Mouse (Mus musculus) monocyte, adult 2 months (primary cell): ENCODE measurements at regions not wholly inside any gene's neighbourhood (a gene's known extent, or its start where the extent isn't known, plus 50 kb on each side); places are given as distances from the start of the nearest gene placed in this dataset.
"Not testable (repeated sequence)": the region's sequence is repeated elsewhere in the genome, so short reads cannot be mapped to it uniquely, and the experiment has no call there.

Experiments used
- DNase-seq, 2 experiments: peaks; one replicate each; pipeline ENCODE4 v3.0.0; 2022; ENCODE audit warnings: low spot score in 2 of 2, low read depth in 1 of 2

GRCm38 (mm10) chr12:25475180-25475758 lies 378.3 kb upstream of the Id2 start:
- no peak for DNase-seq

GRCm38 (mm10) chr12:25469181-25469580 lies 372.2 kb upstream of the Id2 start:
- no peak for DNase-seq

DNA sequence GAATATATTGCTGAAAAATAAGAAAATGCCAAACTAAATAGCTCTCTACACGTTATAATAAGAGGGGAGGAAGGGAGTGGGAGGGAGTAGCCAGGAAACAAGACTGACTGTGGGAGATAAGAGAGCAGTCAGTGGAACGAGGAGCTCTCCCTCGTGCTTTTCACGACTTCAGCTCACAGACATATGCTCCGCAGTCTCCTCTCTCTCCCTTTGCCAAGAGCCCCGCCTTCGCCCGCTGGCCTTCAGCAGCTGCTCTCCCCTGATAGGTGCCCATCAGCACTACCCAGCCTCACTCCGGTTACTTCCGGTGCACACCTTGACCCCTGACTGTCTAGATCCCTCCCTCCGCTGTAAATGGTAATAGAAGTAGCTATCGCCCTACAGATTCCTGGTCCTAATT lies 370.8 kb upstream of the Id2 start:
- DNase-seq = no peak

DNA sequence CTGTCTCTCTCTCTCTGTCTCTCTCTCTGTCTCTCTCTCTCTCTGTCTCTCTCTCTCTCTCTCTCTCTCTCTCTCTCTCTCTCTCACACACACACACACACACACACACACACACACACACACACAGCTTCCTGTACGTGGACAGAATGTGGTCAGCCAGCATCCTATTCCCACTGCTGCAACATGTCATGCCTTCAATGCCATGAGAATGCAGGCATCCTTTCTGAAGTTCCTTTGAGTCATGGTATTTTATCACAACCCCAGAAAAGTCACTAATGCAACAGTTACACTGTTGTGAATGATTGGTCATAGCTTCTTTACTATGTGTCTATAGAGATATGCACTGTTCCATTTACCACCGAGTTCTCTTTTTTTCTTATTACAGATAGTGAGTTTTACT lies 365.8 kb upstream of the Id2 start:
- not testable (repeated sequence) for DNase-seq

- no peak for DNase-seq
These were observed 358.5 kb upstream of the Id2 start for GRCm38 (mm10) chr12:25455281-25455989.

DNA sequence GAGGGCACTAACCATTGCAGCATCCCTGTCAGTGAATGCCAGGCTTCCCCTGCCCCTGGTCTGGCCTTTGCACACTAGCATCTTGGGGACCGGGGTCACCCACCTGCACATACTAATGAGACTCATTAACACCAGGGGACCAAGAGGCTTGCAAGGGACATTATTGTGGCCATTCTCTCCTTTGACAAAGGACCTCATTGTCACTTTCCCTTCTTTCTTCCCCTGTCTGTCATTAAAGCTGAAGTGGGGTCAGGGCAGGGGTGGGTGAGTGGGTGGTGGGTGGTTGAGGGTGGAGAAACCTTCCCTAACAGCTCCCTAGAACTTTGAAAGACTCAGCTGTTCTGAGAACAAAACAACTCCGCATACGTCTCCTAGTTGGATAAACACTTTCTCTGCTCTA lies 356.4 kb upstream of the Id2 start:
- DNase-seq = no peak

DNA sequence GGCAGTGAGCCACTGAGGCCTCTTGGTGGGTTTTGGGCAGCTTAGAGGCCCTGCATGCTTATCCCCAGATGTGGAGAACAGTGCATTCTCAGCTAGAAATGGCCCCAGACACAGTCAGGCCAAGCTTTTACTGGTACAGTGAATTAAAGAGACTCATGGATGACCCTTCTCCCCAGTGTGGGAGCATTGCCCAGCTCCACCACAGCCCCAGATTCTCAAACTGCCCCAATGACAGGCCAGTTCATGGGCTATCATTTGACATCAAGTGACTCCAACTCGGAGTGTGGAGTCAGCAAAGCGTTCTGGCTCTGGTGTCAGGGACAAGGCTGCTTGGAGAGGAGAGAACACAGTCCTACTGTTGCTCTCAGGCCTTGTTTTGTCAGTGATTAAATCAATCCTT lies 354.2 kb upstream of the Id2 start:
- no peak for DNase-seq

DNA sequence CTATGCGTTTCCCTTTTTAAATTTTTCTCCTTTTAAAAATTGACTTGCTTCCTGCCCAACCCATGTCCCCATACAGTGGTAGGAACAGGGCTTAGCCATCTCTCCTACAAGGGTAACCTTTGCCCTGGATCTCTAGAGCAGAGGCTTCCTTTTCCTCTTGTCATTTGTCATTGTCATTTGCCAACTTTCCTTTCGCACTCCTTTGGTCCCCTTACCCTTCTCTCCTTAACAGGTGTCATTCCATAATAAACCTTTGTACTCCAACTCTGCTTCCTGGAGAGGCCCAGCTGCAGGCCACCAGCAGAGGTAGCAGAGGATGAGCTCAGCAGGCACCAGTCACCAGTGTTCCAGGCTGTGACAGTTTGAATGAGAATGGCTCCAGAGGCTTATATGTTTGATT lies 347.4 kb upstream of the Id2 start:
- DNase-seq = no peak

- DNase-seq = no peak
These were observed 342.1 kb upstream of the Id2 start for GRCm38 (mm10) chr12:25439029-25439551.

DNA sequence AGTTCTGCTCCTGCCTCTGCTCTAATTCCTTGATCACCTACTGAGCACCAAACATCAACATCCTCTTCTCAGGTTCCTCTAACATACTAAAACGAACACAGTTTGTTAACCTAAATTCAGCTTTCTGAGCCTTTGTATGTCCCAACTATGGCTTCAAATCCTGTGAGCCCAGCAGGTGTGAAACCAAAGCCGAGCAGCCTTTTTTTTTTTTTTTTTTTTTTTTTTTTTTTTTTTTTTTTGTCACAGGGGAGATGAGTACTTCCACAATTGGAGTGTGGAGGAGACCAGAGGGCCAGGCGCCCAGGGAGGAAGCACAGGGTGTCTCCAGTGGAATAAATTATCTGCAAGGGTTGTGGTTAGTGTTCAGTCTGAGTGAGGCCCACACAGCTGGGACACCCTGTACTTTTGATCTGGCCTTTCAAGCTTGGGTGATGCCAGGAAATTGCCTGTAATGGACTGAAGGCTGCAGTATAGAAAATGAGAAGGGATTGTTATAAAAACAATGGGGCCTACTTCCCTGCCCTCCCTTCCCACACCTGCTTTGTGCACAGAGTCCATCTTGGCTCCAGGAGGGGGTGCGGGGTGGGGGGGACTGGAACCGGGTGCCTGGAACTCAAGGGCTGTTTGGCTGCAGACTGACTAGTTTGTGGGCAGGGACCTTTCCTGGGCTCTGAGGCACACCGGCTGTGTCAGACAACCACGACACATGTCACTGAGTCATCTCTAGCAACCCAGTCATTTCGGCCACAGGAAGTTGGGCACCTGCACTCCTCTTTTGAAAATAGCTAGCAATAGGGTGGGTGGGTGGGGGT lies 341.5 kb upstream of the Id2 start:
- DNase-seq = no peak

- no peak for DNase-seq
These were observed 340.6 kb upstream of the Id2 start for GRCm38 (mm10) chr12:25437556-25437955.

GRCm38 (mm10) chr12:25436220-25436911 lies 339.4 kb upstream of the Id2 start:
- DNase-seq = no peak

- DNase-seq = no peak
These were observed 335.9 kb upstream of the Id2 start for GRCm38 (mm10) chr12:25432796-25433195.

DNA sequence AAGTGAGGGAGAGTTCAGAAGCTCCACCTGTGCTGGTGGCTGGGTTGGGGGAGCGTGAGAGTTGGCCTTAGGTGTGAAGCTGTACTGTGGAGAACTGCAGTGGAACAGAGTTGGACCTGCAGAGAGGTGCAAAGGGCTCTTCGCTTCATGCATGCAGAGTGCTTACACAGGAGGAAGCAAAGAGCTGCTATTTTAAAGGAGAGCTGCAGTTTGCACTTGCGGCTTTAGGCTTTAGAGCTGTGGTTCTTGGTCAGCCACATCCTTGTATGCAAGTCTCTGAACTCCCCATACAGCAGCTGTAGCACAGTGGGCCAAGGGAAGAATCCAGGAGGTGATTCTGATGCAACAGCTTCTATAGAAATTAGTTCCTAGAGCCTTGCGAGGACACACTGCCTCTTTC lies 334.0 kb upstream of the Id2 start:
- no peak for DNase-seq

GRCm38 (mm10) chr12:25427911-25428642 lies 331.1 kb upstream of the Id2 start:
- no peak for DNase-seq

GRCm38 (mm10) chr12:25417336-25417735 lies 320.4 kb upstream of the Id2 start:
- DNase-seq = no peak

DNA sequence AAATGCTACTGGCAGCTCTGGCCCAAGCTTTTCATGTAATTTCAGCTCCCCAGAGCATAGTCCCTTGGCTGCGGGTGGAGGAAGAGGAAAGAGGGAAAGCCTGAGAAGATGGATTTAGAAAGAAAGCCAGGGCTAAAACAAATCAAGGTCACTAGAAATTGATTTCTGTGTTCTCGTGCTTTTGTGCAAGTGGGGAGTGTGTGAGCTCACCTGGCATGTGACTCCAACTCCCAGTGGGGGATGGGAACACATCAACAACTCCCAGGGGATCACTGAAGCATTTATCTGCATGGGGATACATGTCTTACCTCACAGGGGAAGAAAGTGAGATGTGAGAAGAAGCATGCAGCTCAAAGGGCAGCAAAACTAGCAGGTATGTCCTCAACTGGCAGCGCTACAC lies 319.6 kb upstream of the Id2 start:
- DNase-seq = no peak

DNA sequence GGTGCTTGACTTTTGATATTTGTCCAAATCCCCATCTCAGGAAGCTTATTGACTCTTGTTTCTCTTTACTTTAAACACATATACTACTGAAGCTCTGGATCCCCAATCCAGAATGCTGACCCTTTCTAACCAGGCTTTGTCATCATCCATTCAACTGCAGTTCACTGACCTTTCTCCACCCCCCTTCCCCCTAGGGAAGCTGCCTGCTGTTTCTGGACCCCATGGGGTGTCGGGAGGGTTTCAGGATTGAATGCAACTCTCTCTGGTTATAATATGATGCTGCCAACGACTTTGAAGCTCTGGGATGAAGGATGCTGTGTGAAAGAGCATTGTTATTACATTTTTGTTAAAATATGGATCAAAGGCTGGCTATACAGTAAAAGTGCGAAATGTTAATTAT lies 318.7 kb upstream of the Id2 start:
- DNase-seq = no peak

DNA sequence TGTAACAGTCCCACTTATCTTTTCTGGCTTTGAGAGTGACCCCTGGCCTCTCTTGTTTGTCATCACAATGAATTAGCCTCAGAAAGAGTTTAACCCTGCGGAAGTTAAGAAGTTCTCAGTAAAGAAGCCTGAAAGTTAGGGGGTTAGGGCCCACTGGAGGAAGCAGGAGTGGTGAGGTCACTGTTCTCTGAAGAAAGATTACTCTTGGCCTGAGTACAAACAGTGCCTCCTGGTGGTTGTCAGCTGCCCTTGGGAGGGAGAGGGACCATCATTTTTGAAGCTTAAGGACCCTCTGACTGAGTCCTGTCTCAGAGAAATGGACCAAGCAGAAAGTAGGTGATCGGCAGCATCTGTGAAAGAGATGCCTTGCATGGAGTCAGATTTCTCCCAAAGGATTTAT lies 318.3 kb upstream of the Id2 start:
- DNase-seq = peak in 1 of 2 experiments; percentile 50

DNA sequence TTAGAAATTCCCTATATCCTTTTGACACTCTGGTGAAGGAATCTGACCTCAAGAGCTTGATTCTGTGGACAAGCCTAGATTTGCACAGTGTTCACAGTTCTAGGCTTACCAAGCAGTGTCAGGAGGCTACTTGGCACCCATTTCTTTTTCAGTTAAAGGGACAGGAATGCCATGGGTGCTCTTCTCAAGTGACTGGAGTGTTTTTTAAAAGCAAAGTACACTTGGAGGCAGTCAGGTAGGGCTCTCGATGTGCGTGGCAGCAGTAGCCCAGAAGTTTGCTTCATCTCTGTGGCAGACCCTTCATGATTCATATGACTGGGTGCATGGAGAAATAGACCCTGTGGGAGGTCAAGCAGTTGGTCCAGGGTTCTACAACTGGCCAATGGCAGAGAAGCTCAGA lies 310.4 kb upstream of the Id2 start:
- no peak for DNase-seq

GRCm38 (mm10) chr12:25400326-25400725 lies 303.4 kb upstream of the Id2 start:
- no peak for DNase-seq
